ENCODE assay signal across 9 mouse cellular contexts in the genomic region with DNA sequence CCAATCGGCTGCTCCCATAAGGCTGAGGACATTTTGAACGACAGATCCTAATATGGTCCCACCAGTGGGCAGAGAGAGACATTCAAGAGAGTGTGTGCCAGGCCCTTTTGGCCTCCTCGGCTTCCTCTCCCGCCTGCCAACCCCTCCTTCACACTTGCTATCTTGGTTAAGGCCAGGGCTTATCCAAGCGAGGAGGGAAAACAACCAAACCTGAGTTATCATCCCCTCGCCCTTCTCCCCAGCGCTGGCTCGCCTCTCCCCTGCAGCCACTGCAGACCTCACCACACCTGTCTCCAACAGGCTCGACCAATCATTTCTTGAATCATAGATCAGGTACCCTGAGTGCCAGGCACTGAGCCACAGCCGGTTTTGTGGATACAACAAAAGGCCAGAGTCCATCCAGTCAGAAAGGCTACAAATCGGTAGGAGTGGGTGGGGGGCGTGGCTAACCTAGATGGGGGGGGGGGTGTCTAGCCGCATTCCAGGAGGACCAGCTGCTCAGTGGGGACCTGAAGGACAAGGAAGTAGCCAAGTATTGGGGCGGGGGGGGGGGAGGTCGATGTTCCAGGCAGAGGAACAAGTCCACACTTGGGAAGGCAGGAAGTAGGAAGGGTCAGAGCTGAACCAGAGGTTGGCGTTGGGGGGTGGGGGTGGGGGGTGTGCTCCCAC. TPM values are rescaled to one million over a fixed set of nuclear protein-coding genes. Genes with fewer than 3 reads are reported as not detected.
DNase-seq lines count a peak whose midpoint lies in the region; ATAC-seq lines count a peak whose summit lies in the region.
"Had no signal": no experiment of that assay in that cellular context is flagged by ENCODE, and none has a peak within 500 bp of the region (broad histone marks: within the 10 kb centered on the region; RNA-seq: fewer than 3 reads in every experiment).

No protein-coding gene starts in this region.

- H3K4me1 ChIP-seq in hindbrain, embryonic 15.5 days (replicated peaks), result peaks cover 25% of the 10 kb centered on the region
- peaks cover 25% of the 10 kb centered on the region for H3K4me1 ChIP-seq in hindbrain, embryonic 13.5 days (replicated peaks)
- peaks cover 39% of the 10 kb centered on the region for H3K4me1 ChIP-seq in kidney, embryonic 15.5 days
- H3K4me1 ChIP-seq in forebrain, embryonic 13.5 days, result peaks cover 4% of the 10 kb centered on the region; the same call in 1 of the 2 replicates

- 29% methylated on average over 14 of the region's 16 CpGs for WGBS in hindbrain, embryonic 15.5 days
- WGBS in hindbrain, embryonic 13.5 days, result 26% methylated on average over 16 of the region's 16 CpGs
- 18% methylated on average over 16 of the region's 16 CpGs for WGBS in kidney, embryonic 15.5 days
- WGBS in forebrain, embryonic 13.5 days, result 28% methylated on average over 15 of the region's 16 CpGs

- no peak overlapping the region for H3K27ac ChIP-seq in hindbrain, embryonic 15.5 days (replicated peaks)
- no peak overlapping the region for H3K27ac ChIP-seq in hindbrain, embryonic 13.5 days
- peak overlapping the region; percentile 87 for H3K27ac ChIP-seq in kidney, embryonic 15.5 days
- H3K27ac ChIP-seq in forebrain, embryonic 13.5 days, result no peak overlapping the region
- H3K27ac ChIP-seq: macrophage had no signal

- H3K4me3 ChIP-seq in hindbrain, embryonic 15.5 days, result no peak overlapping the region
- H3K4me3 ChIP-seq in hindbrain, embryonic 13.5 days, result no peak overlapping the region
- H3K4me3 ChIP-seq in kidney, embryonic 15.5 days (replicated peaks), result peak overlapping the region; percentile 15; the same call in 1 of the 2 replicates
- no peak overlapping the region for H3K4me3 ChIP-seq in forebrain, embryonic 13.5 days

- H3K27me3 ChIP-seq in hindbrain, embryonic 15.5 days, result no peaks in the 10 kb centered on the region
- H3K27me3 ChIP-seq in hindbrain, embryonic 13.5 days, result no peaks in the 10 kb centered on the region
- H3K27me3 ChIP-seq in kidney, embryonic 15.5 days, result no peaks in the 10 kb centered on the region
- no peaks in the 10 kb centered on the region for H3K27me3 ChIP-seq in forebrain, embryonic 13.5 days

- H3K9me3 ChIP-seq in hindbrain, embryonic 15.5 days, result no peaks in the 10 kb centered on the region
- no peaks in the 10 kb centered on the region for H3K9me3 ChIP-seq in hindbrain, embryonic 13.5 days
- H3K9me3 ChIP-seq in kidney, embryonic 15.5 days (replicated peaks), result no peaks in the 10 kb centered on the region
- no peaks in the 10 kb centered on the region for H3K9me3 ChIP-seq in forebrain, embryonic 13.5 days (replicated peaks)

- peak; percentile 49 for DNase-seq in cerebellum, postnatal 36 days
- peak; percentile 45 for DNase-seq in lung, postnatal 10 days
- DNase-seq in thymus, adult 18-20 months, result no peak
- DNase-seq in spleen, adult 12 weeks (ENCODE audit: low spot score), result no peak

- peak; percentile 35; the same call in 1 of the 2 replicates for ATAC-seq in hindbrain, embryonic 15.5 days (ENCODE audit: low FRiP score, low read depth)
- ATAC-seq in hindbrain, embryonic 13.5 days (ENCODE audit: low FRiP score), result no peak
- ATAC-seq in kidney, embryonic 15.5 days (replicated peaks; ENCODE audit: low FRiP score), result peak; percentile 69
- ATAC-seq in forebrain, embryonic 13.5 days, result no peak

- no peaks in the 10 kb centered on the region for H3K36me3 ChIP-seq in hindbrain, embryonic 15.5 days
- H3K36me3 ChIP-seq in hindbrain, embryonic 13.5 days, result no peaks in the 10 kb centered on the region
- H3K36me3 ChIP-seq in kidney, embryonic 15.5 days, result peaks cover 2% of the 10 kb centered on the region; the same call in 1 of the 2 replicates
- H3K36me3 ChIP-seq in forebrain, embryonic 13.5 days (ENCODE audit: poor library complexity, severe bottlenecking), result 0 out of 2 replicates have a peak, but pooled peaks cover 3% of the 10 kb centered on the region

- peak overlapping the region; percentile 23 for H3K4me2 ChIP-seq in hindbrain, embryonic 15.5 days
- no peak overlapping the region for H3K4me2 ChIP-seq in hindbrain, embryonic 13.5 days
- peak overlapping the region; percentile 36 for H3K4me2 ChIP-seq in kidney, embryonic 15.5 days
- H3K4me2 ChIP-seq in forebrain, embryonic 13.5 days, result no peak overlapping the region

- H3K9ac ChIP-seq in hindbrain, embryonic 15.5 days, result no peak overlapping the region
- H3K9ac ChIP-seq in hindbrain, embryonic 13.5 days, result no peak overlapping the region
- no peak overlapping the region for H3K9ac ChIP-seq in kidney, embryonic 15.5 days
- no peak overlapping the region for H3K9ac ChIP-seq in forebrain, embryonic 13.5 days

RNA-seq across cellular contexts. Expression of a gene that starts 26.6 kb away (rescaled TPM):
- polyA plus RNA-seq in hindbrain, embryonic 15.5 days (2015; fragmentation: Nextera tagmentation; extraction: Ambion mirVana), result 30.3 and 31.1 TPM in 2 replicates
- polyA plus RNA-seq in hindbrain, embryonic 13.5 days (2015; fragmentation: Nextera tagmentation; extraction: Ambion mirVana), result 33.3 and 35.4 TPM in 2 replicates
- polyA plus RNA-seq in kidney, embryonic 15.5 days (2015; fragmentation: Nextera tagmentation; extraction: Ambion mirVana), result 107 and 109 TPM in 2 replicates
- 36.7 and 42.9 TPM in 2 replicates for polyA plus RNA-seq in forebrain, embryonic 13.5 days (2015; fragmentation: Nextera tagmentation; extraction: Ambion mirVana)

Comparison
In these comparisons a context has a peak if more than half of its experiments do, and no peak if none do; other contexts are left out.
1. ATAC-seq: peak in hindbrain, embryonic 15.5 days (single experiment) and kidney, embryonic 15.5 days (single experiment); none in hindbrain, embryonic 13.5 days (single experiment) and forebrain, embryonic 13.5 days (single experiment).
2. H3K4me2 ChIP-seq: peak in hindbrain, embryonic 15.5 days (single experiment) and kidney, embryonic 15.5 days (single experiment); none in hindbrain, embryonic 13.5 days (single experiment) and forebrain, embryonic 13.5 days (single experiment).
3. DNase-seq: peak in cerebellum, postnatal 36 days (2 of 2) and lung, postnatal 10 days (single experiment); none in thymus, adult 18-20 months (0 of 2) and spleen, adult 12 weeks (single experiment).